In the genomic region with DNA sequence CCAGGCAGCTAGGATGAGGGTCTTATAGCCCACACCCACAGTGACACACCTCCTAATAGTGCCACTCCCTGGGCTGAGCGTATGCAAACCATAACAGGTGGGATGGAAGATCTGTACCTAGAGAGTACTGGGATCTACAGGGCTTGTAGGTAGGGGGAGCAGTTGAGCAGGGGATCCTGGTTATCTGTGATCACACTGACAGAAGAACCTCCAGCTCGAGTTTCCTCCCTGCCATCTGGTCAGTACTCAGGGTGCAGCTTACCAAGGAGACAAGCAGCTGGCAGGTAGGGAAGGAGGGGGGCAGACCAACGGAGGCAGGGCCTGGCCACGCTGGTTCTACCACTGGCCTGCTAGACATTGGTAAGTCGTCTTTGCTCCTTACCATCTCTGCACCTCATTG, we compare ENCODE assay signal across 8 mouse cellular contexts. TPM values are rescaled to one million over a fixed set of nuclear protein-coding genes. Genes with fewer than 3 reads are reported as not detected.
DNase-seq lines count a peak whose midpoint lies in the region; ATAC-seq and TF ChIP-seq lines count a peak whose summit lies in the region.
"Had no signal": no experiment of that assay in that cellular context is flagged by ENCODE, and none has a peak within 500 bp of the region (broad histone marks: within the 10 kb centered on the region; RNA-seq: fewer than 3 reads in every experiment).

No protein-coding gene starts in this region.

- DNase-seq in right cerebral cortex, postnatal 14 days = peak; percentile 34
- no peak for DNase-seq in right cerebral cortex, postnatal 4 days
- peak; percentile 92 for DNase-seq in brain, adult 2 months (ENCODE audit: low read depth, low spot score)
- DNase-seq in gastrocnemius, adult 8-10 months (ENCODE audit: low spot score in 2 of 2) = peak; percentile 29 to 40
- DNase-seq in liver, embryonic 11.5 days (ENCODE audit: low spot score) = no peak
- peak; percentile 21 for DNase-seq in stomach, postnatal 0 days (ENCODE audit: low spot score)
- DNase-seq in heart, embryonic 10.5 days (ENCODE audit: low spot score) = no peak

- no peak for TF ChIP-seq EP300 in stomach, postnatal 0 days (optimal IDR thresholded peaks at IDR 0.05)

- H3K27ac ChIP-seq in liver, embryonic 11.5 days (ENCODE audit: low read depth, low read length) = no peak overlapping the region
- H3K27ac ChIP-seq in stomach, postnatal 0 days (replicated peaks) = no peak overlapping the region
- H3K27ac ChIP-seq in heart, embryonic 10.5 days = no peak overlapping the region
- H3K27ac ChIP-seq: limb, embryonic 13.5 days had no signal

- no peak overlapping the region for H3K9ac ChIP-seq in liver, embryonic 11.5 days (ENCODE audit: low read depth, low read length)
- H3K9ac ChIP-seq in stomach, postnatal 0 days (ENCODE audit: low read length) = no peak overlapping the region
- H3K9ac ChIP-seq: limb, embryonic 13.5 days had no signal

- TF ChIP-seq CTCF in stomach, postnatal 0 days (IDR thresholded peaks at IDR 0.05; ENCODE audit: low read depth) = peak; percentile 64

- no peaks in the 10 kb centered on the region for H3K4me1 ChIP-seq in liver, embryonic 11.5 days (replicated peaks; ENCODE audit: control insufficient read depth, insufficient read depth, low read length)
- no peaks in the 10 kb centered on the region for H3K4me1 ChIP-seq in stomach, postnatal 0 days (replicated peaks; ENCODE audit: control insufficient read depth, insufficient read depth)
- H3K4me1 ChIP-seq in heart, embryonic 10.5 days = no peaks in the 10 kb centered on the region
- H3K4me1 ChIP-seq: limb, embryonic 13.5 days had no signal

- no peaks in the 10 kb centered on the region; the same call in 1 of the 2 replicates for H3K9me3 ChIP-seq in liver, embryonic 11.5 days (ENCODE audit: control insufficient read depth, low read length)
- no peaks in the 10 kb centered on the region for H3K9me3 ChIP-seq in stomach, postnatal 0 days (ENCODE audit: control insufficient read depth, low read length)
- H3K9me3 ChIP-seq in heart, embryonic 10.5 days = no peaks in the 10 kb centered on the region
- H3K9me3 ChIP-seq: limb, embryonic 13.5 days had no signal

- no peaks in the 10 kb centered on the region for H3K36me3 ChIP-seq in liver, embryonic 11.5 days (ENCODE audit: control insufficient read depth, insufficient read depth, low read length)
- no peaks in the 10 kb centered on the region for H3K36me3 ChIP-seq in stomach, postnatal 0 days (ENCODE audit: control insufficient read depth, insufficient read depth, low read length)
- no peaks in the 10 kb centered on the region for H3K36me3 ChIP-seq in heart, embryonic 10.5 days

- no peaks in the 10 kb centered on the region for H3K27me3 ChIP-seq in liver, embryonic 11.5 days (replicated peaks; ENCODE audit: control insufficient read depth, insufficient read depth, low read length)
- H3K27me3 ChIP-seq in stomach, postnatal 0 days (ENCODE audit: control insufficient read depth, insufficient read depth, low read length) = no peaks in the 10 kb centered on the region
- peaks cover 22% of the 10 kb centered on the region for H3K27me3 ChIP-seq in heart, embryonic 10.5 days (ENCODE audit: insufficient read depth, poor library complexity, severe bottlenecking)
- H3K27me3 ChIP-seq: limb, embryonic 13.5 days had no signal

- H3K4me3 ChIP-seq in liver, embryonic 11.5 days (ENCODE audit: low read depth, low read length) = no peak overlapping the region
- no peak overlapping the region for H3K4me3 ChIP-seq in stomach, postnatal 0 days (ENCODE audit: low read depth, low read length)
- H3K4me3 ChIP-seq in heart, embryonic 10.5 days = no peak overlapping the region
- H3K4me3 ChIP-seq: limb, embryonic 13.5 days had no signal

- peak; percentile 71 for ATAC-seq in liver, embryonic 11.5 days (replicated peaks; ENCODE audit: low FRiP score)
- ATAC-seq in stomach, postnatal 0 days (ENCODE audit: low FRiP score, low TSS enrichment) = no peak

- 25% methylated on average over 5 of the region's 5 CpGs for WGBS in liver, embryonic 11.5 days
- WGBS in stomach, postnatal 0 days = 24% methylated on average over 5 of the region's 5 CpGs
- WGBS in heart, embryonic 10.5 days = 14% methylated on average over 5 of the region's 5 CpGs

- no peak overlapping the region for H3K4me2 ChIP-seq in liver, embryonic 11.5 days
- H3K4me2 ChIP-seq in stomach, postnatal 0 days (replicated peaks; ENCODE audit: low read depth) = no peak overlapping the region
- H3K4me2 ChIP-seq: limb, embryonic 13.5 days had no signal

RNA-seq across cellular contexts. Expression of a gene that starts 7.6 kb away (rescaled TPM):
- 100 to 1,000 TPM; 127 to 157 (median 137) TPM for total RNA-seq in gastrocnemius, adult 8-10 months (2022)
- 4.6 and 5.3 TPM in 2 replicates for polyA plus RNA-seq in liver, embryonic 11.5 days (2014; fragmentation: Nextera tagmentation; extraction: Ambion mirVana)
- polyA plus RNA-seq in stomach, postnatal 0 days (2015; fragmentation: Nextera tagmentation; extraction: Ambion mirVana) = 6.1 and 7.5 TPM in 2 replicates
- 2.9 and 5.5 TPM in 2 replicates for polyA plus RNA-seq in heart, embryonic 10.5 days (2016; fragmentation: Nextera tagmentation; extraction: Ambion mirVana)

RNA-seq across cellular contexts. Expression of a gene that starts 13.6 kb away (rescaled TPM):
- total RNA-seq in gastrocnemius, adult 8-10 months (2022) = not detected
- polyA plus RNA-seq in liver, embryonic 11.5 days (2014; fragmentation: Nextera tagmentation; extraction: Ambion mirVana) = not detected in 2 replicates
- 0.04 TPM in 2 replicates for polyA plus RNA-seq in stomach, postnatal 0 days (2015; fragmentation: Nextera tagmentation; extraction: Ambion mirVana)
- polyA plus RNA-seq in heart, embryonic 10.5 days (2016; fragmentation: Nextera tagmentation; extraction: Ambion mirVana) = not detected in 2 replicates
- polyA plus RNA-seq: limb, embryonic 13.5 days had no signal

RNA-seq across cellular contexts. Expression of a gene that starts 33.7 kb away (rescaled TPM):
- 100 to 1,000 TPM; 456 to 541 (median 521) TPM for total RNA-seq in gastrocnemius, adult 8-10 months (2022)
- 234 and 244 TPM in 2 replicates for polyA plus RNA-seq in liver, embryonic 11.5 days (2014; fragmentation: Nextera tagmentation; extraction: Ambion mirVana)
- 105 TPM in 2 replicates for polyA plus RNA-seq in stomach, postnatal 0 days (2015; fragmentation: Nextera tagmentation; extraction: Ambion mirVana)
- polyA plus RNA-seq in heart, embryonic 10.5 days (2016; fragmentation: Nextera tagmentation; extraction: Ambion mirVana) = 348 and 488 TPM in 2 replicates

RNA-seq across cellular contexts. Expression of a gene that starts 51.0 kb away (rescaled TPM):
- total RNA-seq in gastrocnemius, adult 8-10 months (2022) = 1 to 10 TPM; 2.3 to 3.4 (median 2.6) TPM
- 2.5 and 2.6 TPM in 2 replicates for polyA plus RNA-seq in liver, embryonic 11.5 days (2014; fragmentation: Nextera tagmentation; extraction: Ambion mirVana)
- polyA plus RNA-seq in stomach, postnatal 0 days (2015; fragmentation: Nextera tagmentation; extraction: Ambion mirVana) = 1.8 and 2.2 TPM in 2 replicates
- polyA plus RNA-seq in heart, embryonic 10.5 days (2016; fragmentation: Nextera tagmentation; extraction: Ambion mirVana) = 6.4 TPM in 2 replicates

Comparison
In these comparisons a context has a peak if more than half of its experiments do, and no peak if none do; other contexts are left out.
1. DNase-seq: peak in right cerebral cortex, postnatal 14 days (single experiment), brain, adult 2 months (single experiment), gastrocnemius, adult 8-10 months (2 of 2) and stomach, postnatal 0 days (single experiment); none in right cerebral cortex, postnatal 4 days (single experiment), liver, embryonic 11.5 days (single experiment) and heart, embryonic 10.5 days (single experiment).